ENCODE assay signal across 8 mouse cellular contexts in the genomic region with DNA sequence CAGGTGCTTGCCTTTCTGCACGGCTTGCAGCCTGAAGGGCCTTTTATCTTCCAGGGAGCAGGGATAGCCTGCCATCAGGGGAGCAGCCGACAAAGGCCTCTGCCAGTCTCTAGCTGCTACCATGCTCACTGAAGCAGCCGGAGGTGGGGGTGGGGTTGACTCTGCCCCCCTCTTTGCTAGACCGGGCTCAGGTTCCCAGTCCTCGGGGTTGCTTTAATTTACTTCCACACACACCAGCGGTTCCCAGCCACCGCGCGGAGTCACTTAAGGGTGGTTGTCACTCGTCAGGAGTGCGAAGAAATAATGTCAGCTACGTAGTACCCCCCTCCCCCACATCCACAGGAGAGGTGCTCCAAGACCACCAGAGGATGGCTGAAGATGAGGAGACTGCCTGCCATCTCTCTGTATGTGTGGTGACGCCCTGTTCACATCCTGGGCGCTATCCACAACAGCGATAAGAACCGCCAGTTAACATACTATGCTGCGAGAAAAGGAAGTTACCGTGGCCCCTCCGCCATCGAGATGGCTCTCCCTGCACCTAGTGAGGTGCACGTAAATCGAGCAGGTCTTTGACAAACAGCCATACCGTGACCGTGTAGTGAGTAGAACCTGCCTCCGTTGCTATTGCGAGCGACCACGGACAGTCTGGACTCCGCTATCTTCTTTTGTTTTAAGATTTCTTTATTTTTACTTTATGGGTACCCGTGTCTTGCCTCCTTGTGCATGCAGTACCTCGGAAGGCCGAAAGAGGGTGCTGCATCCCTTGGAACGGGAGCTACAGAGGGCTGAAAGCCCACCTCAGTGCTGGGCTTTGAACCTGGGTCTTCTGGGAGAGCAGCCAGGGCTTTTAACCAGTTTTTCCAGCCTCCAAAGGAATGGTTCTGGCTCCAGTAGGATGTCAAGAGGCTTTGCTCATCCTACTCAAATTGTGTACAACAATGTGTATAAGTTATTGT. TPM values are rescaled to one million over a fixed set of nuclear protein-coding genes. Genes with fewer than 3 reads are reported as not detected.
A peak's percentile ranks its signal among the peaks of the same experiment; 100 is the strongest.
DNase-seq lines count a peak whose midpoint lies in the region; ATAC-seq and TF ChIP-seq lines count a peak whose summit lies in the region.

No protein-coding gene starts in this region.

- H3K9me3 ChIP-seq in limb, embryonic 12.5 days = no peaks in the 10 kb centered on the region
- no peaks in the 10 kb centered on the region for H3K9me3 ChIP-seq in neural tube, embryonic 11.5 days (ENCODE audit: control insufficient read depth, low read length)

- no peaks in the 10 kb centered on the region for H3K36me3 ChIP-seq in kidney, adult 2 months (ENCODE audit: control insufficient read depth, insufficient read depth, low read length)
- no peaks in the 10 kb centered on the region for H3K36me3 ChIP-seq in limb, embryonic 12.5 days
- no peaks in the 10 kb centered on the region for H3K36me3 ChIP-seq in neural tube, embryonic 11.5 days (ENCODE audit: control insufficient read depth, insufficient read depth, low read length)

- TF ChIP-seq CTCF in kidney, adult 2 months (conservative IDR thresholded peaks at IDR 0.05; ENCODE audit: insufficient read depth, insufficient read length, low read depth, low read length) = peak; percentile 54; the same call in 1 of the 2 replicates

- no peaks in the 10 kb centered on the region for H3K4me1 ChIP-seq in kidney, adult 2 months (ENCODE audit: control insufficient read depth, insufficient read depth, low read length)
- H3K4me1 ChIP-seq in limb, embryonic 12.5 days (replicated peaks) = peaks cover 29% of the 10 kb centered on the region
- peaks cover 10% of the 10 kb centered on the region for H3K4me1 ChIP-seq in neural tube, embryonic 11.5 days (ENCODE audit: control insufficient read depth, insufficient read depth, low read length)

- H3K4me2 ChIP-seq in limb, embryonic 12.5 days = peak overlapping the region; percentile 58
- peak overlapping the region; percentile 43 for H3K4me2 ChIP-seq in neural tube, embryonic 11.5 days (ENCODE audit: low read depth)

- TF ChIP-seq POLR2A in kidney, adult 2 months (IDR thresholded peaks at IDR 0.05; ENCODE audit: low read depth, low read length) = no peak

- DNase-seq in kidney, adult 18-20 months = peak; percentile 37
- no peak for DNase-seq in kidney, adult 11 months
- DNase-seq in cerebellum, postnatal 14 days = peak; percentile 93 to 96
- DNase-seq in frontal cortex, postnatal 36 days (ENCODE audit: low spot score in 2 of 2) = peak; percentile 79 to 84
- peak; percentile 17 for DNase-seq in kidney, adult 2 months
- peak; percentile 87 for DNase-seq in neural tube, embryonic 11.5 days (ENCODE audit: low spot score)
- DNase-seq in thymus, postnatal 14 days = peak; percentile 45

- H3K9ac ChIP-seq in limb, embryonic 12.5 days (replicated peaks) = peak overlapping the region; percentile 40
- peak overlapping the region; percentile 45 for H3K9ac ChIP-seq in neural tube, embryonic 11.5 days (ENCODE audit: low read length)

- no peaks in the 10 kb centered on the region for H3K27me3 ChIP-seq in kidney, adult 2 months (replicated peaks; ENCODE audit: control insufficient read depth, insufficient read depth, low read length)
- H3K27me3 ChIP-seq in limb, embryonic 12.5 days = peaks cover 12% of the 10 kb centered on the region; the same call in 1 of the 2 replicates
- no peaks in the 10 kb centered on the region for H3K27me3 ChIP-seq in neural tube, embryonic 11.5 days (ENCODE audit: control insufficient read depth, insufficient read depth, low read length)

- ATAC-seq in limb, embryonic 12.5 days (ENCODE audit: insufficient number of reproducible peaks, insufficient read depth, low FRiP score, low TSS enrichment, low read depth) = peak; percentile 48
- ATAC-seq in neural tube, embryonic 11.5 days (ENCODE audit: insufficient read depth, low FRiP score, low TSS enrichment) = no peak

- WGBS in kidney, adult 2 months = 5% methylated on average over 33 of the region's 33 CpGs
- WGBS in limb, embryonic 12.5 days = 4% methylated on average over 33 of the region's 33 CpGs
- 3% methylated on average over 33 of the region's 33 CpGs for WGBS in neural tube, embryonic 11.5 days

- H3K4me3 ChIP-seq in kidney, adult 2 months (ENCODE audit: insufficient read depth, low read depth, low read length) = no peak overlapping the region
- H3K4me3 ChIP-seq in limb, embryonic 12.5 days (replicated peaks) = peak overlapping the region; percentile 31
- H3K4me3 ChIP-seq in neural tube, embryonic 11.5 days (ENCODE audit: low read depth, low read length) = peak overlapping the region; percentile 14; the same call in 1 of the 2 replicates

- H3K27ac ChIP-seq in kidney, adult 2 months (ENCODE audit: insufficient read depth, low read depth, low read length) = no peak overlapping the region
- peak overlapping the region; percentile 74 for H3K27ac ChIP-seq in limb, embryonic 12.5 days
- H3K27ac ChIP-seq in neural tube, embryonic 11.5 days (ENCODE audit: low read depth, low read length) = no peak overlapping the region

RNA-seq across cellular contexts. Expression of a gene that starts 16.2 kb away (rescaled TPM):
- not detected in 2 replicates for polyA plus RNA-seq in kidney, adult 2 months (2012; rRNA removed)
- polyA plus RNA-seq in limb, embryonic 12.5 days (2016; fragmentation: Nextera tagmentation; extraction: Ambion mirVana) = not detected in 2 replicates
- polyA plus RNA-seq in neural tube, embryonic 11.5 days (2014; fragmentation: Nextera tagmentation; extraction: Ambion mirVana) = not detected in 2 replicates
